Mouse (Mus musculus) liver, embryonic 14.5 days (tissue): ENCODE results near the gene Ntrk3. TPM values are rescaled to one million over a fixed set of nuclear protein-coding genes. Genes with fewer than 3 reads are reported as not detected.

Source experiments
- ATAC-seq: fragments of 200-750 bp; cut with Nextera tagmentation; 2 replicates; pipeline ENCODE4 v1.8.0; 2017; ENCODE audit warnings: moderate number of reproducible peaks, mild to moderate bottlenecking, moderate library complexity; ENCODE audit not compliant: insufficient read depth
- DNase-seq, 3 experiments: peaks; one replicate each; pipeline ENCODE4 v3.0.0-alpha.2; 2012 to 2013; ENCODE audit warnings: low read depth in 3 of 3, low spot score in 3 of 3
- H3K27ac ChIP-seq: fragments of 300-500 bp; sonication (generic); 2 replicates; pipeline ENCODE4 v1.5.1; 2014; ENCODE audit warnings: moderate library complexity, mild to moderate bottlenecking, control low read depth, inconsistent platforms
- H3K27me3 ChIP-seq: fragments of 300-500 bp; sonication (generic); 2 replicates; pipeline ENCODE4 v1.6.1; 2014; ENCODE audit warnings: mild to moderate bottlenecking, low read length, moderate library complexity; ENCODE audit not compliant: control insufficient read depth, insufficient read depth
- H3K36me3 ChIP-seq: fragments of 300-500 bp; sonication (generic); replicated peaks from 2 replicates; pipeline ENCODE4 v1.6.1; 2014; ENCODE audit warnings: low read depth; ENCODE audit not compliant: control insufficient read depth, insufficient read depth
- H3K4me1 ChIP-seq, 2 experiments: fragments of 200-500 bp in 1 of 2; fragments of 300-500 bp in 1 of 2; sonication (generic) in 1 of 2; replicated peaks; 2 replicates each; pipeline ENCODE4 v1.6.1; 2012 to 2014; ENCODE audit warnings: antibody characterized with exemption in 1 of 2, inconsistent platforms in 1 of 2, low read length in 1 of 2; ENCODE audit not compliant: control insufficient read depth in 2 of 2, insufficient read depth in 2 of 2
- H3K4me2 ChIP-seq: fragments of 300-500 bp; sonication (generic); 2 replicates; pipeline ENCODE4 v1.6.1; 2014; ENCODE audit warnings: low read depth, mild to moderate bottlenecking, control low read depth, moderate library complexity
- H3K4me3 ChIP-seq, 2 experiments: fragments of 200-500 bp in 1 of 2; fragments of 300-500 bp in 1 of 2; sonication (generic) in 1 of 2; 2 replicates each; pipeline ENCODE4 v1.5.1; 2012 to 2014; ENCODE audit warnings: low read depth in 2 of 2, low read length in 2 of 2, mild to moderate bottlenecking in 2 of 2, control low read depth in 1 of 2, inconsistent platforms in 1 of 2, moderate library complexity in 1 of 2; ENCODE audit not compliant: insufficient read depth in 1 of 2
- H3K9ac ChIP-seq: fragments of 300-500 bp; sonication (generic); replicated peaks from 2 replicates; pipeline ENCODE4 v1.6.1; 2014; ENCODE audit warnings: mild to moderate bottlenecking, control low read depth, moderate library complexity
- H3K9me3 ChIP-seq: fragments of 300-500 bp; sonication (generic); 2 replicates; pipeline ENCODE4 v1.6.1; 2016; ENCODE audit warnings: low read length, mixed read lengths; ENCODE audit not compliant: control insufficient read depth
- CTCF ChIP-seq: IDR thresholded peaks from 2 replicates; pipeline ENCODE4 v1.5.1; 2016; ENCODE audit warnings: antibody characterized with exemption, low read depth, control low read depth
- EP300 ChIP-seq: IDR thresholded peaks from 2 replicates; pipeline ENCODE4 v1.6.1; 2016; ENCODE audit warnings: antibody characterized with exemption, low read depth
- WGBS: fragments of 180-500 bp; shearing (Covaris S2); extraction: QIAGEN DNeasy Blood & Tissue Kit; methylation state at CpG from one replicate; pipeline ENCODE4 v1.1.7; 2014; ENCODE audit not compliant: insufficient replicate concordance; 5-methylcytosine and 5-hydroxymethylcytosine counted together
- polyA plus RNA-seq, 2 experiments: library from polyadenylated mRNA; depleted of rRNA in 1 of 2; stranded (reverse) in 1 of 2; unstranded in 1 of 2; fragments of >200 nt; fragmentation: Nextera tagmentation in 1 of 2; extraction: Ambion mirVana in 1 of 2; gene quantifications; 2 replicates each; pipeline versions ENCODE4 v1.2.1 to v1.2.3; 2012 to 2014

Ntrk3 gene
- polyA plus RNA-seq, 2 experiments: 0.14 to 0.25 TPM

DNA sequence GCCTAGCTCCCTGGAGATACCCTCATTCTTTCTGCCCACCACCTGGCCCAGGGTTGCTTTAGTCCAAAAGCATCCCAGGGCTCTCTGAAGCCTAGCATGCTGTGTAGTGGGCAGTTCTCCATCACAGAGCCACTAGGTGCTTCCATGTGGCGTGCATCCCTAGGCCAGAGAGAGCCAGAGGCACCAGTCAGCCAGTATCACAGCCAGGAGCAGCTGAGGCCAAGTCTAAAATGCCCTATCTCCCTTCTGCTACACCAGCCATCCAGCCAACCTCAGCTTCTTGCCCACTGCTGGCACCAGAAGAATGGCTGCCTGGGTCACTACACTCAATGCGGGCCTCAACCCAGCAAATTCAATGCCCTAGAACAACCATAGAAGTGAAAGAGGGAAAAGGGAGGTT is 56.9 kb downstream of the Ntrk3 start:
- H3K4me3 ChIP-seq: no peak overlapping the region
- H3K36me3 ChIP-seq: no peaks in the 10 kb centered on the region
- H3K9me3 ChIP-seq: no peaks in the 10 kb centered on the region
- no peak overlapping the region for H3K27ac ChIP-seq
- TF ChIP-seq EP300 (no peak), CTCF (no peak)
- ATAC-seq (no peak), DNase-seq (no peak)
- no peak overlapping the region for H3K9ac ChIP-seq
- no peaks in the 10 kb centered on the region for H3K27me3 ChIP-seq
- 56% methylated on average over 2 of the region's 2 CpGs for WGBS
- no peaks in the 10 kb centered on the region for H3K4me1 ChIP-seq
- H3K4me2 ChIP-seq: no peak overlapping the region

DNA sequence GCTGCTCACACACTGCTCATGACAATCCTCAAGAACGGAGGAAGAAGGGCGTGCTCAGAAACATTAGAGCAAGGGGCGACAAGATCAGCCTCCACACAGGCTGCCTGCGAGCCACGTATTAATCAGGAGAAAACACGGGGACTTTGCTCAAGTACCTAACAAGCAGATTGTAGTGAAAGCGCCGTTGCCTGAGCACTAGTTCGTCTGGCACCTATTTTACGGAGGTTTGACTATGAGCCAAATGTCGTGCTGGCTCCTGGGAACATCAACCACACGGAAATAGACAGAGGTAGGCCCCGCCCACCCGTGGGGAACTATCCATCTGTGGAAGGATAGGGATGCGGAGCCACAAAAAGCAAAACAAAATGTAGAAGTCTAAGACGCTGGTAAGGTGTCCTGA is 68.4 kb downstream of the Ntrk3 start:
- Histone ChIP-seq H3K27me3 (no peaks in the 10 kb centered on the region), H3K27ac (no peak overlapping the region), H3K9me3 (no peaks in the 10 kb centered on the region), H3K4me1 (no peaks in the 10 kb centered on the region), H3K4me3 (no peak overlapping the region), H3K36me3 (no peaks in the 10 kb centered on the region), H3K4me2 (no peak overlapping the region), H3K9ac (no peak overlapping the region)
- WGBS: 75% methylated on average over 16 of the region's 16 CpGs
- DNase-seq (no peak), ATAC-seq (no peak)
- no peak for TF ChIP-seq EP300
- TF ChIP-seq CTCF: no peak

DNA sequence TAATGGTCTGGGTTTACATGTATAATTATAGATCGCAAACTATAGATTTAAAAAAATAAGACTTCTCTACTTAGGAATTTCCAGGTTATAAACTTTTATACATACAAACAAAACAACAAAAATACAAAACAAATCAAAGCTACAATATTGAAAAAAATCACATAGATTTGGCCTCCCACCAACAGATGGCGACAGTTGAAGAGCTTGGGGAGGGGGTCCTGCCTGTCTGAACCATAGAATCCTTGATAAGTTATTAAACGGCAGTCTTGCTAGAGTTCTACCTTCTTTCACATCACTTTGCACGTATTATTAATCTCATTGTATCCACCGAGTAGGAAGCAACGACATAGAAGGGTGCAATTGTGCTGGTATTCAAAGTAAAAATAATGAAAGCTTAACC is 68.9 kb downstream of the Ntrk3 start:
- DNase-seq (no peak), ATAC-seq (no peak)
- H3K4me3 ChIP-seq: no peak overlapping the region
- H3K27ac ChIP-seq: no peak overlapping the region
- no peak overlapping the region for H3K4me2 ChIP-seq
- WGBS: 62% methylated on average over 6 of the region's 6 CpGs
- H3K9ac ChIP-seq: no peak overlapping the region
- no peaks in the 10 kb centered on the region for H3K9me3 ChIP-seq
- TF ChIP-seq EP300: no peak
- no peak for TF ChIP-seq CTCF
- no peaks in the 10 kb centered on the region for H3K27me3 ChIP-seq
- no peaks in the 10 kb centered on the region for H3K4me1 ChIP-seq
- no peaks in the 10 kb centered on the region for H3K36me3 ChIP-seq

GRCm38 (mm10) chr7:78668003-78668635 is 69.7 kb downstream of the Ntrk3 start:
- Histone ChIP-seq H3K4me1 (no peaks in the 10 kb centered on the region), H3K9me3 (no peaks in the 10 kb centered on the region), H3K27me3 (no peaks in the 10 kb centered on the region), H3K4me3 (no peak overlapping the region), H3K9ac (no peak overlapping the region), H3K27ac (no peak overlapping the region), H3K36me3 (no peaks in the 10 kb centered on the region), H3K4me2 (no peak overlapping the region)
- DNase-seq (no peak), ATAC-seq (no peak)
- 62% methylated on average over 6 of the region's 6 CpGs for WGBS
- TF ChIP-seq EP300 (no peak), CTCF (no peak)

DNA sequence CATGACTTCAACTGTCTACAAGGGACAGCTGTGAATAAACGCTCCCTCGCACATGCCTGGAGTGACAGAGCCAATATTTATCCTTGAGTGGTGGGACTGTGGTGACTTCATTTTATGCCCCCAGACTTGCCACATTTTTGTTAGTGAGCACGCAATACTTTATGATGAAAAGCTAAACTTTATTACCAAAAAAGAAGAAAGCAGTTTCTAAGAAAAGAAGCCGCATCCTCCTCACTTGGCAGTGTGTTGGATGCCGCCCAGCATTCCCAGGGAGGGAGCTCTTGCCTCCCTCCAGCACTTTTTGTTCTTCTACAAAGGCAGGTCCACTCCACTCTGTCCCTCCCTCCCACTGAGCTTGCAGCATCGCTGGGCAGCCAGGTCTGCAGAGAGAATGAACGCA is 77.0 kb downstream of the Ntrk3 start:
- H3K4me2 ChIP-seq: no peak overlapping the region
- TF ChIP-seq EP300 (no peak), CTCF (no peak)
- H3K27ac ChIP-seq: no peak overlapping the region
- DNase-seq: no peak
- H3K4me1 ChIP-seq: no peaks in the 10 kb centered on the region
- WGBS: 61% methylated on average over 7 of the region's 7 CpGs
- H3K4me3 ChIP-seq: no peak overlapping the region
- no peaks in the 10 kb centered on the region for H3K27me3 ChIP-seq
- no peaks in the 10 kb centered on the region for H3K9me3 ChIP-seq
- no peak for ATAC-seq
- no peaks in the 10 kb centered on the region for H3K36me3 ChIP-seq
- no peak overlapping the region for H3K9ac ChIP-seq
